Mouse (Mus musculus) c-Kit-positive CD71-negative TER-119-negative erythroid progenitor cells, embryonic 14.5 days (primary cell): ENCODE results near the gene Brap.

Experiments
- DNase-seq: peaks from one replicate; pipeline ENCODE4 v3.0.0-alpha.2; 2013; ENCODE audit warnings: low read depth

Gene Brap

GRCm38 (mm10) chr5:121718462-121718861, 58.1 kb downstream of the Brap start:
- DNase-seq, result no peak

- DNase-seq, result no peak
Measured at GRCm38 (mm10) chr5:121720888-121721585, 60.7 kb downstream of the Brap start.

- no peak for DNase-seq
Measured at GRCm38 (mm10) chr5:121721841-121722240, 61.5 kb downstream of the Brap start.

GRCm38 (mm10) chr5:121724678-121725077, 64.3 kb downstream of the Brap start:
- DNase-seq, result no peak

- DNase-seq, result no peak
Measured at GRCm38 (mm10) chr5:121730057-121730456, 69.7 kb downstream of the Brap start.

- DNase-seq, result no peak
Measured at GRCm38 (mm10) chr5:121736641-121737040, 76.3 kb downstream of the Brap start.
